Mouse (Mus musculus) adrenal gland, adult 2 months (tissue): Measurements from ENCODE around the gene Rictor. TPM values are rescaled to one million over a fixed set of nuclear protein-coding genes. Genes with fewer than 3 reads are reported as not detected.
A peak's percentile ranks its signal among the peaks of the same experiment; 100 is the strongest.
"Not testable (repeated sequence)": the region's sequence is repeated elsewhere in the genome, so short reads cannot be mapped to it uniquely, and the experiment has no call there.

Source experiments
- DNase-seq: peaks from one replicate; pipeline ENCODE4 v3.0.0; 2021
- polyA plus RNA-seq: library from polyadenylated mRNA; depleted of rRNA; stranded (reverse); fragments of >200 nt; gene quantifications from 2 replicates; pipeline ENCODE4 v1.2.3, GENCODE M21; 2012; rRNA removed
- total RNA-seq, 2 experiments: library from RNA; stranded (reverse); gene quantifications; 2 replicates each; pipeline ENCODE4 v1.2.3; 2021

Rictor gene
- total and polyA plus RNA-seq, 3 experiments, result 2.9 to 28.5 (median 18.0) TPM

DNA sequence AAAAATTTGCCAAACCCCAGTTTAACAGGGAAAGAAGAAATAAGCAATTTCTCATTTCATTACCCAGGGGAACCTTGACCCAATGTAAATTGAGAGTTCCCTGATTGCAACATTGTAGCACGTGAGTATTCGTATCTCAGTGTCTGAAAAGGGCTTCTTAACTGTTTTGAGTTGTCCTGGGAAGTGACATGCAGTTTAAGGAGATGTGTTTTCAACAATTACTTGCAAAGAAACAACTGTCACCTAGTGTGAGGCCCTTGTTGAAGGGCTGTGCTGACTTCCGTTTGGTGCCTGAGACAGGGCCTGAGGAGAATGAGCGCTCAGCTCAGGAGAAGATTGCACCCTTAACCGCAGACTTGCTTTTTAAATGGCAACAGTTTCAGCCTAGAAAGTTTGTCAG is 24.9 kb downstream of the Rictor start:
- peak; percentile 59 for DNase-seq

DNA sequence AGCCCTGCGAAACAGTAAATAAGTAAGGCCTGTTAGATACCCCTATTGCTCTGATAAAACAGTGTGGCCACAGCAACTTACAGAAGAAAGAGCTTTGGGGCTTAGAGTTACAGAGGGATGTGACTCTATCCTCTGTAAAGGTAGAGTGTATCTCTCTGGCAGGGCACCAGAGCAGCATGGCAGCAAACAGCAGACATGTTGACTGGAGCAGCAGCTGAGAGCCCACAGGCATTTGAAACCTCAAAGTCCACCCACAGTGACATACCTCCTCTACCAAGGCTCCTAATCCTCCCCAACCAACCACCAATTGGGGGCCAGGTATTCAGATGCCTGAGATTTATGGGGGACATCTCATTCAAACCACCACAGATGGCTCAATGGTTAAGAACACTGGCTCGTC is 31.0 kb downstream of the Rictor start:
- no peak for DNase-seq

DNA sequence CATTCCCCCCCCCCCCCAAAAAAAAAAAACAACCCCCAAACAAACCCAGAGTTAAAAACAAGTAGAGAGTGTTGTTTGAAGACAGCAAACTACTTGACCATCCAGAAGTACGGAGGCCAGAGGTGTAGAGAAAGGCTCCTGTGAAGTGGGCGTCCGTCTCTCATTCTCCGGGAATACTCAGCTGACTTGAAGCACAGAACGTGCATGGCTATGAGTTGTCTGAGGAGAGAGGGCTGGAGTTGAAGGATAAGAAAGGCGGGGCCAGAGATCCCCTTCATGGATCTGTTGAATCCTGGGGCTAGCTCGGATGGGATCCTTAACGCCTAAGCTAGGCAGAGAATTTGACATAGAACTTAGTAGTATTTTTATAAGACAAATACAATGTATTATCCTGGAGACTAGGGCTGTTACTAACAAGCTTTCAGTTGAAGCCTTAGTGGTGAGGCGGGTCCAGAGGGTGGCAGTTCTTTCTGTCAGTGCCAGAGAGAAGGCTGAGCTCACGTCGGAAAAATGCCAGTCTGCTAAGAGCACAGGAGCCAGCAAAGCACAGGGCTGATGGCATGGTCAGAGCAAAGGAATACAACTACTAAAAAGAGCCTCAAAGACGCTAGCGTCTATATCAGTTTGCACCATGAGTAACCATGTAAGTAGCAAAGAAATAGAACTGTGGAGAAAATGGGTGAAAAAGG is 34.3 kb downstream of the Rictor start:
- DNase-seq, result peak; percentile 56

DNA sequence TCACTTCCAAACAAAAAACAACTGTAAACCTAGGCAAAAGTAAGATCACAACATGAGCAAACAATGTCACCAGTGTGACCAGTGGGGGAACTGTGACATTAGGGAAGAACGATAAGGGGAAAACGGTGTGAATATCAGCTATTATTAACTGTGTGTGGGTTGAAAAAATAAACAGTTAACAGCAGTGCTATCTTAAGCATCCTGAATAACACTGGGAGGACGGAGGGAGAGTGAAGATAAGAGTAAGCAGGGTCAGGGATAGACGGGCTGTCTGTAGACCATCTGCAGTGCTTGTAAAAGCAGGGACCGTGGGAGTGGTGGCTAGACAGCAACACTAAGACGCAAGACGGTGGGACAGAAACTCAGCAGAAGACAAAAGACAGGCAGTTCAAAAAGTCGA is 35.5 kb downstream of the Rictor start:
- DNase-seq, result no peak

DNA sequence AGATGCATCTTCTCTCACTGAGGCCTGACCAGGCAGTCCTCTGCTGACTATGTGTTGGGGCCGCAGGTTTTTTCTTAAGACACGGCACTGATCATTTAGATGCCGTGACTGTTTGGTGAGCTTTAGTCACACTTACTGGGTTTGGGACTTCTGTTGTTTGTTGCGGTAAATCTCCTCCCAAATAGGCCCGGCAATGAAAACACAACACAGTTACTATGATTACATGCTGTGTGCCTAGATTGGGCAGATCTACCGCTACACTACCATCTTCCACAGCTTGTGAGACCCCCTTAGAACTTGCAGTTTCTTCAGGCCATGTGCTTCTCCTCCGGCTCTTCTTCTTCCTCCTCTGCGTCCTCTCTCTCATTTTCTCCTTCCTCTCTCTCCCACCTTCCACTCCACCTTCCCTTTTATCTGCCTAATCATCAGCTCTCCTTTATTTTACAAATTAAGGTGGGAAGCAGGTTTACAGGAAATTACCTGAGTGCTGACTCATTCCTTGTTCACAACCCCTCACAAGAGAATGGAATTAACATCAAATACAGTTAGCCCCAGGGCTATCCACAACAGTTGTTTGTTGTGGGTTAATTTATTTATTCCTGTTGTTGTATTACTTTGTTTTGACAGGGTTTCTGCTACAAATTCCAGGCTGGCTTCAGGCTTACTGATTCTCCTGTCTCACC is 38.3 kb downstream of the Rictor start:
- not testable (repeated sequence) for DNase-seq

DNA sequence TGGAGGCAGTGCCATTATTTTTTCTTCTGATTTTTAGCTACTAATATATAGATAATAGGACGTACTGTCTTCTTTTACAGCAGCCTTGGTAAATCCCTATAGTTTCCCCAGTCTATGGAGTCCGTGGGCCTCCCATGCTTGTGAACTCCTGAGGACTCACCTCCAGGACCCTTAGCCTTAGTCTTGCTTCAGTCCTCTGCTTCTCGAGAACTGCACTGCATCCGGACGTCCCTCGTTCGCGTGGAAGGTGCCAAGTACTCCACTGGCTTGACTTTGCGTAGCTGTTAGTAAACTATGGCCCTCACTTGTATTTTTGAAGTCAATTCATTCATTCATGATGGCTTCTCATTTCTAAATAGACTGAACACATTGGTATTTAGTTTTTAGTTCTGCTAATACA is 38.8 kb downstream of the Rictor start:
- no peak for DNase-seq

DNA sequence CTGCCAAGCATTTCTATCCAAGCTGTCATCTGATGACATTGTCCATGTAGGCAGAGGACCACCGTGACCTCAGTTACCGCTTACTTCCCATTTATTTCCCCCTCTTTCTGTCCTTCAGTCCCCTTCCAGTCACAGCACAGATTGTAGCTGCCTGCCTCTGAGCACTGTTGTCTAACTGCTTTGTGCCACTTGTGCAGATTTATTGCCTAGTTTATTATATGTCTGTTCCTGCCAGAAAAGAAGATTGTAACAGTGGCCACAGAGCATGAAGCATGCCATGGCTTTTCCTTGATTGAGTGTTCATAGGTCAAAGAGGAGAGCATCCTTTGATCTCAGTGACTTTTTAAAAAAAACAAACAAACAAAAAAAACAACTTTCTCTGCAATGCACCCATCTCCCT is 46.2 kb downstream of the Rictor start:
- DNase-seq, result no peak

DNA sequence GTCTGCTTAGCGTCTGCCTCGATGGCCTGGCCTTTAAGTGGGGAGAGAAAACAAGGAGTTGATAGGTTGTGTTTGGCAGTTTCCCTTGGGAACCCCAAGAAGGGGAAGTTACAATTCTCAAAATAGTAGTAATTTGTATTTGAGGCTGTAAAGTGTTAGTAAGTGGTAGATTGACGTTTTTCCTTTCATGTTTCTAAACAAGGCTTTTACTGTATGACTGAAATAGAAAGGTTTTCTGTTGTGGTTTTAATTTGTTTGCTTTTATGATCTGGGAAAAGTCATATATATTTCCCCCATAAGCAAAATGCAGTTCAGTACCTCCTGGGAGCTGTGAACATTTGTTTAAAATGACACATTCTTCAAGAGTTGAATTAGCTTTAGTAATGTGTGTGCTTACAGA is 64.1 kb downstream of the Rictor start:
- no peak for DNase-seq

DNA sequence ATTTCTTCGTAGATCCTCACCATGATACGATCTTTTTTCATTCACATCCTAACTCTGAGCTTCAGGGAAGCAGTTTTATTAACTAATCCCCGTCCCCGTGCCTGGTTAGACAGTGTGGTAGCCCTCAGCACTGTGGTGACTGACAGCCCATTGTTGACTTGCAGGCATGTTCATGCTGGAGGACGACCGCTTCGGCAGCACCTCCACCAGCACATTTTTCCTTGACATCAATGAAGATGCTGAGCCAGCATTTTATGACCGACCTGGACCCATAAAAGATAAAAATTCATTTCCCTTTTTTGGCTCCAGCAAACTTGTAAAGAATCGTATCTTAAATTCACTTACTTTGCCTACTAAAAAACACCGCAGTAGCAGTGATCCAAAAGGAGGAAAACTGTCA is 78.0 kb downstream of the Rictor start:
- DNase-seq, result no peak

DNA sequence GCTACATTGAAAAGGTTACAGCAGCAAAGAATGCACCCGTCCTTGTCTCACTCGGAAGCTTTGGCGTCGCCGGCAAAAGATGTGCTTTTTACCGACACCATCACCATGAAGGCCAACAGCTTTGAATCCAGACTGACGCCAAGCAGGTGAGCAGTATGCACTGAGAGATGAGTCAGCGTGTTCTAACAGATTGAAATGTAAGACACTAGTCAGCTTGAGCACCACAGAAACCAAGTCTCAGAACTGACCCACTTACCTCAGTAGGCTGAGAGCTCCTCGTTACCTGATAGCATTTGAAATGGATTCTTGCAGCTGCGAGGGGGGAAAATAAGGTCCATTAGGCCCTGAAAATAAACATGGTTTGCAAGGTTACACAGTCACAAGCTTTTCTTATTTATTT is 79.1 kb downstream of the Rictor start:
- DNase-seq, result no peak

DNA sequence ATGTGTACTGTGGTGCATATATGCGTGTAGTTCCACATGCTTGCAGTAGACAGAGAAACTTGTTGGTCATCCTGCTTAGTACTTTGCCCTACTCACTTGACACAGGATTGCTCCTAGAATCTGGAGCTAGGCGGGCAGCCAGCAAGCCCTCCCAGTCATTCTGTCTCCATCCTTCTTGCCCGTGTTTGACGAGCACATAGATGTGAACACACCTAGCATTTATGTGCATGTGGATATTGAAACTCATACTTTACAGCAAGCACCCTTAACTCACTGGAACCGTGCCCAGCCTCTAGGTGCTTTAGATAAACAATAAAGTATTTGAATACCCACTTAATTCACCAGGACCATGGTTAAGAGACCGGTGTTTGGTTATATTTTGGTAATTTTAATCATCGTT is 81.8 kb downstream of the Rictor start:
- DNase-seq, result no peak

DNA sequence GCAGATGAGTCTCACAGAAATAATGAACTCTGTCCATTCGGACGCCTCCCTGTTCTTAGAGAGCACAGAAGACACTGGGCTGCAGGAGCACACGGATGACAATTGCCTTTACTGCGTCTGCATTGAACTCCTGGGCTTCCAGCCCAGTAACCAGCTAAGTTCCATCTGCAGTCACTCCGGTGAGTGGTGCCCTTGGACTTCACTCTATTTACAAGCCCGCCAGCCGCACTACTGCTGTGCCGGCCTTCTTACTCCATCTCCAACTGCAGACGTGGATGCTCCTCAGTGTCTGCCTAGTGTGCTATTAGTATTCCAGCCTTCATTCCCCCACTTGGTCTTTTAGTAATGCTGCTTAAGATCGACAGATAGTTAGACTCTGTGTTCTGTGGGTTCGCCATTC is 83.5 kb downstream of the Rictor start:
- DNase-seq, result no peak

DNA sequence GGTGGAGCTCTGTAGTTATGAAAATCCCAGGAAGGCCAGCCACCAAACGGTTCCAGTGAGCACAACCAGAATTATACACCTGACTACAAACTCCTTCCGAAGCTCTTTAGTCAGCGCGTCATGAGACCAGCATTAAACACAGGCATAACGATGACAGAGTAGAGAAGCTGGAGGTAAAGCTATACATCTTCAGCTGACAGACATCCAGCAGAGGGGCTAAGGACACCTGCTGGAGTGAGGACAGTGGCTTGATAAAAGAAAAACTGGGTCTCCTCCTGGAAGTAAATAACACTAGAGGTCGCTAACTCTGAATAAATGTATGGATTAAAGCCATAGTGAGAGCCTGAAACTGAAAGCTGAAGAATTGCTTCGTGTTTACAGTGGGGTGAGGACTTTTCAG is 84.7 kb downstream of the Rictor start:
- DNase-seq, result no peak

DNA sequence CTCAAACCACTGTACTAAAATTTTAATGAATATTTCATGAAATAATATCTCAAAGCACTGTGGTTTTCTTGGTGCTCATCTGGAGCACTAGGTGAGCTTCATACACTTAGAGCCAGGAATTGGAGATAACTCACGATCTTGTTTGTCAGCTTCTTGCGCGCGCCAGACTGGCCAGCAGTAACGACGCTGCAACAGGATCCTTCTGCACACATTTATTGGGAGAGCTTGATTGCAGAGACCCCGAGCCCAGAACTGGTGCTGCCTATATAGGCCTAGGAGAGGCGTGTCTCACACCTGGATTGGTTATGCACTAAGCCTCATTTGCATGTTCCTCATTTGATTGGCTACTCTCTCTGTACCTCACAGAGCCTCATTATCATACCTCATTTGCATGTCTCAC is 93.0 kb downstream of the Rictor start:
- not testable (repeated sequence) for DNase-seq

DNA sequence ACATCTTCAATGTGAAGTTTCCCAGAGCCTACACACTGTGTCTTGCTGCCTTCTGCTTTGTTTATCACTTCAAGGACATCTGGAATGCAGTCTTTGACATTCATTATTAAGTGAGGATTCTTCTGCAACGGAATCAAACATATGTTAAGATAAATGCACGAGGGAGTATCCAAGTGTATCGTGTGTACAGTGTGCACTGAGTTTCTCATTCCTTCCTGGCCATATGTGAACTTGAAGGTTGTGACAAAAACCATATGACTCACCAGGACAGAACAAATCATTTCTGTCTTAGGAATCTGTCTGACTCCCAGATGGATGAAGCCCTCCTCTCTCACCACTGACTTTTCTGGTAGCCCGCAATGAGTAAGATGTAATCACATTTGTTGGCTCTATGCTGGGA is 107.6 kb downstream of the Rictor start:
- no peak for DNase-seq

DNA sequence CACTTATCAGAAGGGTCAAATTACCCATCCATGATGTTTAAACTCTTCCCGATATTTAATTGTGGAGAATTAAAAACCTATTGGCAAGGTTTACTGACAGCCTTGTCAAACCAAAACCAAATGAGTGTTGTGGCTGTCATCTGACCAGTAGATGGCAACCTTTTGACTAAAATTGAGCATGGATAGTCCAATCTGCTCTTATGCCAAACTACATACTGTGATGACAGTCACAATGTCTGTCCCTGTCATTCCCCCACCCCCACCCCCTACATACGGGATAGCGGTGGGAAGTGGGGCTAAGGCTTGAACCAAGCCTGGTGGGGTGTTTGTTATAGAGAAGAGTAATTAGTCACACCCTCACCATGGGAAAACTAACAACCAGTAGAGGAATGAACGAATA is 132.0 kb downstream of the Rictor start:
- peak; percentile 12 for DNase-seq

DNA sequence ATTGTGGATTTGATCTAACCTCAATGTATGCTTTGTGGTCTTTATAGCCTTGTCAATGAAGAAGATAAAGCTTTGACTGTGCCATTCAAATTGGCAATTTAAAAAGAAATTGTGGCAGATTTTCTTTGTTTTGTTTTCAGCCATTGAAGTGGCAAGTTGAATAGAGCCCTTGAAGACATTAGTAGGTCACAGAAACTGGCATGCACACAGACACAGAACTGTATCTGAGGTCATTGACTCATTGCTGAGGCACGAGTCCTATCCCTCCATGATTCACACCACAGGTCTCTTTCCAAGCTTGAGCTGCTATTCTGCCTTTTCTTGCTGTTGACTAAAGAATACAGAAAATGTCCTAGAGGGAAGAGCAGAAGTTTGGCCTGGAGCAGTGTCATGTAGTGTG is 141.7 kb downstream of the Rictor start:
- peak; percentile 53 for DNase-seq

Other genes with a start within 250 kb of the Rictor start
- 10 to 100 TPM; 41.2 to 44.7 TPM for gene Fyb, start 185.5 kb upstream of the Rictor start, total RNA-seq
- gene Fyb, start 185.5 kb upstream of the Rictor start, polyA plus RNA-seq, result 338 and 482 TPM in 2 replicates
- gene Osmr, start 166.6 kb downstream of the Rictor start, total RNA-seq, result 1 to 10 TPM; 5.9 to 9.4 TPM
- 1.2 and 1.5 TPM in 2 replicates for gene Osmr, start 166.6 kb downstream of the Rictor start, polyA plus RNA-seq